Mouse (Mus musculus): Measurements from ENCODE around the gene D930048N14Rik.

D930048N14Rik gene

GRCm38 (mm10) chr11:51702831-51703230, 52.1 kb downstream of the D930048N14Rik start:
- ATAC-seq (ENCODE audit: low TSS enrichment), result no peak

DNA sequence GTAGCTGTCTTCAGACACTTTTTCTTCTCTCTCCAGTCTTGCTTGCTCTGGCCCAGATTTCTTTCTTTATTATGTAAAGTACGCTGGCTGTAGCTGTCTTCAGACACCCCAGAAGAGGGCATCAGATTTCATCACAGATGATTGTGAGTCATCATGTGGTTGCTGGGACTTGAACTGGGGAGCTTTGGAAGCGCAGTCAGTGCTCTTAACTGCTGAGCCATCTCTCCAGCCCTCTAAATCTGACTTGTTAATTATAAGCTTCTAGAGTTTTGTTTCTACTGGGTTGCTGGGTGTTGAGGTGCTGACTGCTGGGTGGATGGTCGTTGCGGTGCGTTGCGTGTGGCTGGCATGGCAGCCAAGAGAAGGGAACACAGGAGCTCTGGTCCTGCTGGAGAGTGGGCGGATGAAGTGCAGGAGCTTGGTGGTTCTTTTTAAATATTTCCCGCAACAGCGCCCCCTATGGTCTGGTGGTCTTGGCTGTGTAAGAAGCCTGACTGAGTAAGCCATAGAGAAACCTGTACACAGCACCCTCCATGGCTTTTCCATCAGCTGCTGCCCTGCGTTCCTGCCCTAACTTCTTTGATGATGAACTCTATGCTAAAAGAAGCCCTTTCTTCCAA, 52.7 kb downstream of the D930048N14Rik start:
- ATAC-seq (ENCODE audit: low TSS enrichment), result no peak

- ATAC-seq (ENCODE audit: low TSS enrichment), result no peak
These were observed 55.7 kb downstream of the D930048N14Rik start for GRCm38 (mm10) chr11:51706451-51706850.

- no peak for ATAC-seq (ENCODE audit: low TSS enrichment)
These were observed 56.3 kb downstream of the D930048N14Rik start for GRCm38 (mm10) chr11:51707080-51707479.
